Mouse (Mus musculus): ENCODE results near the gene S100a1.

DNA sequence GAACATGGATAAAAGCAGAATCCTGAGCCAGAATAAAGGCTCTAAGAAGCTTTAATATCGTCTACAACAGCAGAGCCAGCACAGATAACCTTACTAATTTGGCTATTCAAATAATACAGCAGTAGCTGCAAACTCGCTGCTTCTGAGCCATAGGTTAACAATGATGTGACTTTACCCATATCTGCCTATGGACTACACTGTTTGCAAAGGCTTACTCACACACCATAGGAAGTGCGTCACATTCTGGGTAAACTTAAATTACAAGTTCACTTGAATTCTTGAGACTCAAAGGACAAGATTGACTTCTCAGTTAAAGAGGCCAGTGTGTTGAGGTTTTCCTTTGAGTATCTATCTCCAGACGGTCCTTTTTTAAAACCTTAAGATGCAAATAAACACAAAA is 10.7 kb downstream of the S100a1 start:
- TF ChIP-seq POLR2A (IDR thresholded peaks at IDR 0.05; ENCODE audit: borderline replicate concordance, insufficient read depth, low read length), result no peak
- no peak for TF ChIP-seq CTCF (IDR thresholded peaks at IDR 0.05; ENCODE audit: borderline replicate concordance, insufficient read depth, low read depth, low read length)
